Mouse (Mus musculus): ENCODE results near the gene Ackr1.

DNA sequence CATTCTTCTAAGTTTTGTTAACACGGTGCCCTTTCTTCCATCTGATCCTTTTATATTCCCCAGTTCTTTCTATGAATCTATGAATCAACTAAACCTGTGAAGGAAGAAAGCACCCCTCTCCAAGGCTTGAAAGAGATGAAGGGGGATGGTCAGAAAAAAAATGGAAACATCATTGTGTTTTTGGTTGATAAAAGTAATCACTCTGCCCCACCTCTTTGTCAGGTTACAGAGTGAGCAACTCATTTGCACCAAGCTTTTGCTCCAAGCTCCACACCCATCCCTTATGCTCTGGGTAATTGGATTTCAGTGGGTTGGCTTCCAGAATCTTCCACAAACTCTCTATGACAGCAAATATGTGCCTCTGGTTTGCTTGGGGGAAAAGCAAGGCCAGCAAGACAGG lies 8.2 kb downstream of the Ackr1 start:
- TF ChIP-seq CTCF (conservative IDR thresholded peaks at IDR 0.05; ENCODE audit: low read length), result no peak
- no peak for TF ChIP-seq POU5F1 (IDR thresholded peaks at IDR 0.05; ENCODE audit: borderline replicate concordance, low read length)
- no peak for TF ChIP-seq NANOG (IDR thresholded peaks at IDR 0.05; ENCODE audit: borderline replicate concordance, low read length)

Data from E14TG2a.4 (cell line).